Mouse (Mus musculus): ENCODE results near the gene 2900026A02Rik. TPM values are rescaled to one million over a fixed set of nuclear protein-coding genes. Genes with fewer than 3 reads are reported as not detected.

Gene 2900026A02Rik
- polyA plus RNA-seq, 1 experiment from 2014 or later: 2.1 TPM

GRCm38 (mm10) chr5:113041567-113042071 is 179.4 kb downstream of the 2900026A02Rik start:
- no peak overlapping the region for H3K4me3 ChIP-seq (ENCODE audit: low read depth, low read length)
- no peaks in the 10 kb centered on the region for H3K27me3 ChIP-seq (replicated peaks; ENCODE audit: control insufficient read depth, insufficient read depth, low read length)
- 5% methylated on average over 5 of the region's 5 CpGs for WGBS
- peak overlapping the region; percentile 76 for H3K27ac ChIP-seq (ENCODE audit: low read depth, low read length)
- H3K4me2 ChIP-seq (ENCODE audit: low read length): no peak overlapping the region
- peaks cover 17% of the 10 kb centered on the region for H3K4me1 ChIP-seq (ENCODE audit: control insufficient read depth, insufficient read depth, low read length)
- no peak overlapping the region for H3K9ac ChIP-seq (ENCODE audit: low read length)
- peak; percentile 96 for ATAC-seq
- no peaks in the 10 kb centered on the region for H3K9me3 ChIP-seq (replicated peaks; ENCODE audit: control insufficient read depth, low read length)
- peak; percentile 97 for DNase-seq (ENCODE audit: low spot score)
- no peaks in the 10 kb centered on the region for H3K36me3 ChIP-seq (ENCODE audit: control insufficient read depth, insufficient read depth, low read length)

GRCm38 (mm10) chr5:113040776-113041175 is 180.3 kb downstream of the 2900026A02Rik start:
- no peaks in the 10 kb centered on the region for H3K36me3 ChIP-seq (ENCODE audit: control insufficient read depth, insufficient read depth, low read length)
- DNase-seq (ENCODE audit: low spot score) (no peak), ATAC-seq (no peak)
- H3K9ac ChIP-seq (ENCODE audit: low read length): no peak overlapping the region
- H3K27ac ChIP-seq (ENCODE audit: low read depth, low read length): peak overlapping the region; percentile 76
- no peaks in the 10 kb centered on the region for H3K9me3 ChIP-seq (replicated peaks; ENCODE audit: control insufficient read depth, low read length)
- H3K4me2 ChIP-seq (ENCODE audit: low read length): no peak overlapping the region
- 51% methylated on average over 6 of the region's 6 CpGs for WGBS
- no peaks in the 10 kb centered on the region for H3K27me3 ChIP-seq (replicated peaks; ENCODE audit: control insufficient read depth, insufficient read depth, low read length)
- no peak overlapping the region for H3K4me3 ChIP-seq (ENCODE audit: low read depth, low read length)
- peaks cover 13% of the 10 kb centered on the region for H3K4me1 ChIP-seq (ENCODE audit: control insufficient read depth, insufficient read depth, low read length)

GRCm38 (mm10) chr5:113038601-113039000 is 182.4 kb downstream of the 2900026A02Rik start:
- no peak for ATAC-seq
- H3K9me3 ChIP-seq (replicated peaks; ENCODE audit: control insufficient read depth, low read length): no peaks in the 10 kb centered on the region
- 83% methylated on average over 6 of the region's 6 CpGs for WGBS

More at GRCm38 (mm10) chr5:113038601-113039000, 182.4 kb downstream of the 2900026A02Rik start:
- Histone ChIP-seq H3K4me3 (ENCODE audit: low read depth, low read length) (no peak overlapping the region), H3K9ac (ENCODE audit: low read length) (no peak overlapping the region), H3K4me2 (ENCODE audit: low read length) (no peak overlapping the region), H3K36me3 (ENCODE audit: control insufficient read depth, insufficient read depth, low read length) (no peaks in the 10 kb centered on the region), H3K4me1 (ENCODE audit: control insufficient read depth, insufficient read depth, low read length) (peaks cover 18% of the 10 kb centered on the region), H3K27me3 (replicated peaks; ENCODE audit: control insufficient read depth, insufficient read depth, low read length) (no peaks in the 10 kb centered on the region), H3K27ac (ENCODE audit: low read depth, low read length) (no peak overlapping the region)
- no peak for DNase-seq (ENCODE audit: low spot score)

Other genes with a start within 250 kb of the 2900026A02Rik start
- gene Grk3, start 205.4 kb downstream of the 2900026A02Rik start, polyA plus RNA-seq (2014; fragmentation: Nextera tagmentation; extraction: Ambion mirVana): 4.4 and 9.0 TPM in 2 replicates
- not detected in 2 replicates for gene Crybb2, start 151.1 kb downstream of the 2900026A02Rik start, polyA plus RNA-seq (2014; fragmentation: Nextera tagmentation; extraction: Ambion mirVana)
- gene Crybb3, start 139.7 kb downstream of the 2900026A02Rik start, polyA plus RNA-seq (2014; fragmentation: Nextera tagmentation; extraction: Ambion mirVana): 0.48 and 0.70 TPM in 2 replicates
- not detected in 2 replicates for gene Tmem211, start 5.7 kb upstream of the 2900026A02Rik start, polyA plus RNA-seq (2014; fragmentation: Nextera tagmentation; extraction: Ambion mirVana)
- 6.7 and 8.9 TPM in 2 replicates for gene Sgsm1, start 89.5 kb upstream of the 2900026A02Rik start, polyA plus RNA-seq (2014; fragmentation: Nextera tagmentation; extraction: Ambion mirVana)
- gene Aym1, start 136.1 kb upstream of the 2900026A02Rik start, polyA plus RNA-seq (2014; fragmentation: Nextera tagmentation; extraction: Ambion mirVana): not detected in 2 replicates

Data from forebrain, embryonic 14.5 days (tissue).